Mouse (Mus musculus): ENCODE data around the gene Myo1g. TPM values are rescaled to one million over a fixed set of nuclear protein-coding genes. Genes with fewer than 3 reads are reported as not detected.
A peak's percentile ranks its signal among the peaks of the same experiment; 100 is the strongest.

The Myo1g gene
- total and polyA plus RNA-seq, 2 experiments from 2014 or later, result 0.75 to 0.90 TPM

DNA sequence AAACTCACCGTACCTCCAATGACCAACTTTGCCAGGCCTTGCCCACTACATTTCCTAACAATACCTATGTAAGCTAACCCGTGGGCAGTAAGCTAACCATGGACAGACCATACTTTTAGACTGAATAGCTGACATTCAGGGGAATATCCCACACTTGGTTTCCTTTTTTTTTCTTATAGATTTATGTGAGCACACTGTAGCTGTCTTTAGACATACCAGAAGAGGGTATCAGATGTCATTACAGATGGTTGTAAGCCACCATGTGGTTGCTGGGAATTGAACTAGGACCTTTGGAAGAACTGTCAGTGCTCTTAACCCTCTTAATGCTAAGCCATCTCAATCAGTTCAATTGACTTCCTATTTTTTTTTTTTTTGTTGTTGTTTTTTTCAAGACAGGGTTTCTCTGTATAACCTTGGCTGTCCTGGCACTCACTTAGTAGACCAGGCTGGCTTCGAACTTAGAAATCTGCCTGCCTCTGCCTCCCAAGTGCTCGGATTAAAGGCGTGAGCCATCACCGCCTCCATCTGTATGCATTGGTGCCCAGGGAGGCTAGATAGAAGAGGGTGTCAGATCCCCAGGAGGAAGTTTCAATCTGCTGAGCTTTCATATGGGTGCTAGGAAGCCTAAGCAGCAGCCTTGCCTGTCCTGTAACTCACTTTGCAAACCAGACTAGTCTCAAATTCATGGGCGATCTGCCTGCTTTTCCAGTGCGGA, 3.6 kb upstream of the Myo1g start:
- WGBS, result 94% methylated on average over 8 of the region's 8 CpGs
- Histone ChIP-seq H3K36me3 (ENCODE audit: insufficient read depth) (peaks cover 21% of the 10 kb centered on the region), H3K9me3 (ENCODE audit: low read length) (no peaks in the 10 kb centered on the region), H3K4me1 (ENCODE audit: insufficient read depth) (peaks cover 8% of the 10 kb centered on the region; the same call in 1 of the 2 replicates), H3K27ac (ENCODE audit: low read depth, low read length) (no peak overlapping the region), H3K9ac (no peak overlapping the region), H3K27me3 (ENCODE audit: insufficient read depth, low read length) (no peaks in the 10 kb centered on the region), H3K4me3 (ENCODE audit: low read depth, low read length) (no peak overlapping the region), H3K4me2 (ENCODE audit: low read depth) (no peak overlapping the region)
- DNase-seq, result no peak
- no peak for ATAC-seq
- TF ChIP-seq CTCF (IDR thresholded peaks at IDR 0.05; ENCODE audit: low read depth), result no peak

- Histone ChIP-seq H3K4me2 (ENCODE audit: low read depth) (no peak overlapping the region), H3K9ac (no peak overlapping the region), H3K9me3 (ENCODE audit: low read length) (no peaks in the 10 kb centered on the region), H3K4me1 (ENCODE audit: insufficient read depth) (peaks cover 4% of the 10 kb centered on the region; the same call in 1 of the 2 replicates), H3K27me3 (ENCODE audit: insufficient read depth, low read length) (no peaks in the 10 kb centered on the region), H3K36me3 (ENCODE audit: insufficient read depth) (peaks cover 21% of the 10 kb centered on the region), H3K4me3 (ENCODE audit: low read depth, low read length) (no peak overlapping the region), H3K27ac (ENCODE audit: low read depth, low read length) (no peak overlapping the region)
- DNase-seq (no peak), ATAC-seq (no peak)
- 0 out of 2 replicates have a peak, but pooled peaks have one; percentile 24 for TF ChIP-seq CTCF (IDR thresholded peaks at IDR 0.05; ENCODE audit: low read depth)
- WGBS, result 71% methylated on average over 1 of the region's 1 CpGs
Measured at GRCm38 (mm10) chr11:6523662-6524088, 2.9 kb upstream of the Myo1g start.

GRCm38 (mm10) chr11:6522782-6523525, 2.2 kb upstream of the Myo1g start:
- WGBS, result 76% methylated on average over 9 of the region's 9 CpGs
- TF ChIP-seq CTCF (IDR thresholded peaks at IDR 0.05; ENCODE audit: low read depth), result no peak
- H3K27ac ChIP-seq (ENCODE audit: low read depth, low read length), result no peak overlapping the region
- H3K9ac ChIP-seq, result no peak overlapping the region
- DNase-seq (no peak), ATAC-seq (no peak)
- no peaks in the 10 kb centered on the region for H3K9me3 ChIP-seq (ENCODE audit: low read length)
- no peak overlapping the region for H3K4me2 ChIP-seq (ENCODE audit: low read depth)
- H3K4me3 ChIP-seq (ENCODE audit: low read depth, low read length), result no peak overlapping the region
- H3K27me3 ChIP-seq (ENCODE audit: insufficient read depth, low read length), result no peaks in the 10 kb centered on the region
- peaks cover 4% of the 10 kb centered on the region; the same call in 1 of the 2 replicates for H3K4me1 ChIP-seq (ENCODE audit: insufficient read depth)
- H3K36me3 ChIP-seq (ENCODE audit: insufficient read depth), result peaks cover 21% of the 10 kb centered on the region

- Histone ChIP-seq H3K4me2 (ENCODE audit: low read depth) (no peak overlapping the region), H3K36me3 (ENCODE audit: insufficient read depth) (peaks cover 3% of the 10 kb centered on the region), H3K4me3 (ENCODE audit: low read depth, low read length) (no peak overlapping the region), H3K27me3 (ENCODE audit: insufficient read depth, low read length) (no peaks in the 10 kb centered on the region), H3K9me3 (ENCODE audit: low read length) (no peaks in the 10 kb centered on the region), H3K4me1 (ENCODE audit: insufficient read depth) (no peaks in the 10 kb centered on the region), H3K9ac (no peak overlapping the region), H3K27ac (ENCODE audit: low read depth, low read length) (no peak overlapping the region)
- DNase-seq, result no peak
- WGBS, result 80% methylated on average over 11 of the region's 11 CpGs
- ATAC-seq, result no peak
- TF ChIP-seq CTCF (IDR thresholded peaks at IDR 0.05; ENCODE audit: low read depth), result no peak
Measured at GRCm38 (mm10) chr11:6519491-6520033, 1.2 kb downstream of the Myo1g start.

- no peak for DNase-seq
- WGBS, result 49% methylated on average over 7 of the region's 7 CpGs
- H3K4me1 ChIP-seq (ENCODE audit: insufficient read depth), result no peaks in the 10 kb centered on the region
- no peaks in the 10 kb centered on the region for H3K36me3 ChIP-seq (ENCODE audit: insufficient read depth)
- H3K4me3 ChIP-seq (ENCODE audit: low read depth, low read length), result no peak overlapping the region
- TF ChIP-seq CTCF (IDR thresholded peaks at IDR 0.05; ENCODE audit: low read depth), result no peak
- H3K27ac ChIP-seq (ENCODE audit: low read depth, low read length), result no peak overlapping the region
- no peak overlapping the region for H3K4me2 ChIP-seq (ENCODE audit: low read depth)
- H3K9ac ChIP-seq, result no peak overlapping the region
- ATAC-seq, result no peak
- no peaks in the 10 kb centered on the region for H3K9me3 ChIP-seq (ENCODE audit: low read length)
- H3K27me3 ChIP-seq (ENCODE audit: insufficient read depth, low read length), result no peaks in the 10 kb centered on the region
Measured at GRCm38 (mm10) chr11:6514837-6515236, 5.9 kb downstream of the Myo1g start.

GRCm38 (mm10) chr11:6508269-6508876, 12.4 kb downstream of the Myo1g start:
- H3K9ac ChIP-seq, result no peak overlapping the region
- H3K27me3 ChIP-seq (ENCODE audit: insufficient read depth, low read length), result no peaks in the 10 kb centered on the region
- H3K36me3 ChIP-seq (ENCODE audit: insufficient read depth), result no peaks in the 10 kb centered on the region
- no peaks in the 10 kb centered on the region for H3K9me3 ChIP-seq (ENCODE audit: low read length)
- no peak overlapping the region for H3K27ac ChIP-seq (ENCODE audit: low read depth, low read length)
- no peak for ATAC-seq
- no peak overlapping the region for H3K4me2 ChIP-seq (ENCODE audit: low read depth)
- TF ChIP-seq CTCF (IDR thresholded peaks at IDR 0.05; ENCODE audit: low read depth), result no peak
- H3K4me3 ChIP-seq (ENCODE audit: low read depth, low read length), result no peak overlapping the region
- DNase-seq, result no peak
- WGBS, result 56% methylated on average over 1 of the region's 1 CpGs
- no peaks in the 10 kb centered on the region for H3K4me1 ChIP-seq (ENCODE audit: insufficient read depth)
